Mouse (Mus musculus) testis, postnatal 14 days (tissue): Measurements from ENCODE around the gene Rbm26.

Experiments used
- DNase-seq: peaks from one replicate; pipeline ENCODE4 v3.0.0; 2021; ENCODE audit warnings: low spot score

Rbm26 gene

DNA sequence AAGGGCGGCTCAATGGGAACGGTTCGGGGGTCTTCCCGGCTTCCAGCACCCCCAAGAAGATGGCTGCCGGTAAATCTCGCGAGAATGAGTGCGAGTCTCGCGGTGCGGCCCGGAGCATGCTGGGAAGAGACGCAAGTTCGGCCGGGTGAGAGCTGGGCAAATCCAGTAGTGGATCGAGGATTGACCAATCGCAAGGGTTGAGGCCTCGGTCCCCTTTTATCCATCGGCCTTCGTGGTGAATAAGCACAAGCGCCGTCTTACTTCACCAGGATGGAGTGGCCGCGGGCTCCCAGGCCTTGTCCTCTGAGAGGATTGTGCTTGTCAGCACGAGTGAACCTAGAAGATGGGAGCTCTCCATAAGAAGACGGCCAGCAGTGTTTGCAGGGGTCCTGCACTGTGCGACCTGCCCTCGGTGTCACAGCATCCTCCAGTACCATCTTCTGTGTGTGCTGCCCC is at the start of gene Rbm26:
Gene Rbm26, minus strand, starts transcription at position 90 of the 456 bp plus-strand sequence.
- peak; percentile 97 for DNase-seq

DNA sequence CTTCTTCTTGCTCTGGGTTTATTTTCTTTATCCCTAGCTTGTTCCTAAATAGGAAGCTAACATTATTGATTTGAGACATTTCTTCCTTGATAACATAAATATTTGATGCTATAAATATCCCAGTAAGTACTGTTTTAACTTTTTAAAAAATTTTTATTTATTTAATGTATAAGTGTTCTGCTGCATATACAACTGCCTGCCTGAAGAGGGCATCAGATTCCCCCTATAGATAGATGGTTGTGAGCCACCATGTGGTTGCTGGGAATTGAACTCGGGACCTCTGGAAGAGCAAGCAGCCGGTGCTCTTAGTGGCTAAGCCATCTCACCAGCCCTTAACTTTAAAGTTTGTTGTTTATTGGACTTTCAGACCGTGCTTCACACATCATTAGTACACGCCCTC is 48.7 kb upstream of the Rbm26 start:
- DNase-seq: no peak

DNA sequence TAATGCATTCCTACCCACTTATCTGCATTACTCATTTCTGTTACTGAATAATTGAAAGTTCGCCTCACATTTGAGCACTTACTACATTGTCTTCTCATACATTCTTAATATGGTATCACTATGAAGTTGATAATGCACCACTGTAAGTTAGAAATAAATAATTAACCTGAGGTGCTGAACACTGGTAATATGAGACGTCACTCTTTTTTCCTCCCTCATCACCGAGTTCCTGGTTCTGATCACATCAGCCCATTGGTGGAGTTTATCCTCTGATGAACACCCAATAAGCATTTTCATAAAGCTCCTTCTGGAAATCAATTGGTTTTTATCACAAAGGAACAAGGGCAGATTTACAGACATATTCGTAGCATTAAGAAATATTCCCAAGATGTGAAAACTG is 45.1 kb upstream of the Rbm26 start:
- no peak for DNase-seq

DNA sequence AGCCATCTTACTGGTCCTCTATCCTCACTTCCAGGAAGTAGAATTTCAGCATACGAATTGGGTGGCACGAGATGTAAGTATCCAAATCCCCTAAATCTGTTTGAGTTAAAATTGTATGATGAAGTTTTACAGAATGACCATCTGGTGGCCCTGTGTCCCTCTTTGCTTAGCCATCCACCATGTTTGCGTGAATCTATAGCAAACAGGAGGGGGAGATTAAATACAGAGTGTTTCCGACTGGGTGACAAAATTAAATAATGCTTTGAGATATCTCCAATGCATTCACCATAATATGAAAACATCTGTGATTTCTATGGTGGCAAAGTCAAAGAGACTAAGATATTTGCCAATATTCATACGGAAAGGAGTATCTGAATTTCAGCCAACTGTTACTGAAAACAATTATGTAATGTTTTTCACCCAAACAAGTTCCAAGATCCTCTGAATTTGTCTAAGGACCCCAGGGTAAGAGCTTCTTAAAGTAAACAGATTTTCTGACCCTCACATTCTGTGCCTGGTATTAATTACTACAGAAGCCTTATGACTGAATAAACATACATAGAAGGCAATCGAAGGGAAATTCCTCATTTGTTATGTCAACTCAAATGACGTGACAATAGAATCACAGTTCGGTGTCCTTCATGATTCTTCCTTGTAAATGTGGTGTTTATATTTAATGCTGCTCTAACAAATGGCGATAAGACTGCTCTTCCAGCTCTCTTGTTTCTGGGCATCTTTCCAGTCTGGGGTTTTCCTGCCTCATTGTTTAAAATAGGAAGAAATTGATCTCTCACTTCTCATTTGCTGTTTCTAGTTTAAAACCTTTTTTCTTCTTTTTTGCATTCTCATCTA is 42.6 kb upstream of the Rbm26 start:
- no peak for DNase-seq

DNA sequence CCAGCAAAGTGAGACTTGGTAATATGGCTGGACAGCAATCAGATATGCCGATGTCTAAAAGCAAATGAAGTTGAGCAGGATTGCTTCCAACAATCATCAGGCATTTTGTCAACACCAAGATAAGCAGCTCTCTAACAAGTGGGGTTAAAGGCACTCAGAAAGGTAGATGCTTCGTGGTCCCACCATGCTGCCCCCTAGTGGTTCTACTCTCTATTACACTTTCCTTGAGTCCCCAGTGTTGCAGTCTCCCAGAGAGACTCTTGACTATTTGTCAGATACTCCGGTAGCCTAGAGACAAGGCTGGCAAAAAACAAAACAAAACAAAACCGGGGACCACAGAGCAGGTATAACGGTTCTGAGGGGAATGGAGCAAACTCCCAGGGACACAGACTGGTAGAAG is 21.3 kb upstream of the Rbm26 start:
- no peak for DNase-seq

DNA sequence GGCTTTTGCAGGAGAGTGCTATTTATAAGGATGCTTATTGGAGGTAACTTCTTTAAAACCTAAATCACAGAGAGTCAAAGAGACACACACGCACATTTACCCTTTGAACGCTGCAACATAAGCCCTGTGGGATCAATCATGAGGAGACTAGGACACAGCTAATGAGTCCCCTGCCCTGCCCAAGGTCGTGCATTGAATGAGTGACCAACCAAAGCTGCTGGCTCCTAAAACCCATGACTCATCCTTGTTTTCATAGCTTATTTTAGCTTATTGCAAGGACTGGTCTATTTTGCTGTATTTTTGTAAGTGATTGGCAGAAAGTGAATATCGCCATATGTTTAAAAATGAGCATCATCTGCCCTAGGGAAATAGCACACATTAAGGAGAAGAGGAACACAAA is 17.6 kb upstream of the Rbm26 start:
- DNase-seq: no peak

DNA sequence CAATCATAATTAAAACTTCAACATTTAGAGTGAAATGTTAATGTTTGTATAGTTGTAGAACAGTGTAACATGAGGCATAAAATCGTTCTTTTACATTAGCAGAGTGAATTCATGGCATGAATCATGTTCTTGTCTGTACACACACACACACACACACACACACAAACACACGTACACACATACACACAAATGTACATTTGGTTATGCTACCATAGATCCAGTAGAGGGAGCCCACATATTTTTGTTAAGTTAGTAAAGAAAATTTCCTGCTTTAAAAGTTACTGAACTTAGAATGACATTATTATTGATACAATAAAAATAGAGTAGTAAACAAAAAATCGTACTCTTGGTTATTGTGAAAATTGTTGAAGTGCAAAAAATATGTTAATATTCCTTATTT is 7.7 kb upstream of the Rbm26 start:
- no peak for DNase-seq

DNA sequence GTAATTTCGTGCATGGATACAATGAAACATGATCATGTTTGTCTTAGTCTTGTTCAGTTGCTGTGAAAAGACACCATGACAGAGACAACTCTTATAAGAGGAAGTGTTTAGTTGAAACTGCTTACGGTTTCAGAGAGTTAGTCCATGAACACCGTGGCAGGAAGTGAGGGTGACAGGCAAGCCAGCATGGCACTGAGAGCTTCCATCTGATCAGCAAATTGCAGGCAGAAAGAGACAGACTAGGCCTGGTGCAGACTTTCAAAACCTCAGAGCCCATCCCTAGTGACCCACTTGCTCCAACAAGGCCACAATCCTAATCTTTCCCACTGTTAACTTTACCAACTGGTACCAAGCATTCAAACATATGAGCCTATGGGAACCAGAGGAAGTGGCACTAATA is 5.7 kb upstream of the Rbm26 start:
- DNase-seq: no peak

DNA sequence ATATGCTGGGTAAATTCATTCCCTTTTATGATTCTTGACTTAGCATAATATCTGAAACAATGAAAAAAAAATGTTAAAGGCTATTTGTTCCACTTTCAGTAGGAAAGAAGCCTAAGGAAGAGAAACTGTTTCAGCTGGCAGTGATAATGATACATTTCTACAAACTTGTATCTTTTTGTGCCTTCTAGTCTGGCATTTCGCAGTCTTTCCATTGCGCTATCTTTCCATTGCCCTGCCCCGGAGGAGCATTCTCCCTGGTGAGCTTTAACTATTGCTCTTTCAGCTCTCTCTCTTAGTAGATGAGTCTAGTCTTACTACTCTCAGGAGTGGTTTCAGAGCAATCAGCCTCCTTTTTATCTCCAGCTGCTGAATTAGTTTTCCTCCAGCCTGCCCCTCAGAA is 2.6 kb upstream of the Rbm26 start:
- DNase-seq: peak; percentile 50

DNA sequence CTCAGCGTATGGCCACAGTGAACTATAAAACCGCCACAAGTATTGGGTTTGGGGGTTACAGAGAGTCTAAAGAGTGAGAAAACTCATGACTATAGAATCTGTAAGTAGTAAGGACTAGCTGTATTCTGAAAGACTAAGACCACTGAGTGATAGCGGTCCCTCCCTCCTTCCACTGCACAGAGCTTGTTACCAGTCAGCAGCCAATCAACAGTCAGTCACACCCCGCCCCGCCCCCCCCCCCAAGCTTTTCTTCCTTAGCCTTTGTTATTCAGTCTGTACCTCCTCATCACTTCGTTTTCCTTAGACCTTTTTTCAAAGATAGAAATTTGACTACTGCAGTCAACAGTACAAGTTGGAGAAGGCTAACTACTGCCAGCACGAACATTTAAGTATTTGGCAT is 1.9 kb upstream of the Rbm26 start:
- DNase-seq: no peak

DNA sequence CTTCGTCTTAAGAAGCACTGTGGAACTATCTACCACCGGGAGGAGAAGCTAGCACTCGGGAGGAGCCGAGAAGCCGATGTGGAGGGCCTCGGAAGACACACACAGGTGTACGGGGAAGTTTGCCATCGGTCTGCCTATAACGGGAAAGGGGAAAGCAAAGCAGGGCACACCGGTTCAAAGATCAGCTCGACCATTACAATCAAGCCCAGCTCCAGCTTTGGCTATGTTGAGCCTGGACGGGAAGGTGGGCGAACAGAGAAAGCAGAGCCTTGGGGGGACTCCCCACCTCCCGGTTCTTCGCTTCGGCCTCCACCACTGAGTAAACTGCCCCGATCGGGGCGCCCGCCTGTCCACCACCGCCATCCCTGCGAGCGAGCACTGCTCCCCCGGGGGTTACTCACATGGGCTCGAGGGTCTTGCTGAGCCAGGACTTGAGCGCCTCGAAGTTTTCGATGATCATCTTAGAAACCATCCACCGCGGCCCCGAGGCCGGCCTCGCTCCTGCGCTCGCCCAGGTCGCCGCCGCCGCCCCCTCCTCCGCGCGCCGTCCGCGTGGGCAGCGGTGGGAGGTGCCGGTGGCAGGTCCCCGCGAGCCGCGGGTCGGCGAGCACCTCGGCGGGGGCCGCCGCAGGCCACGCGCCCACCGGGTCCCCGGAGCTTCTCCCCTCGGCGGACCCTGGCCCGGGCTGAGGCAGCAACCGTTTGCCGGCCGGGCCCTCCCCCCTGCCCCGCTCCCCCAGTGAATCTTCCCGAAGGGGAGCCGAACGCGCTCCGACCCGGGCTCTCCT is 552 bp downstream of the Rbm26 start:
- DNase-seq: no peak

DNA sequence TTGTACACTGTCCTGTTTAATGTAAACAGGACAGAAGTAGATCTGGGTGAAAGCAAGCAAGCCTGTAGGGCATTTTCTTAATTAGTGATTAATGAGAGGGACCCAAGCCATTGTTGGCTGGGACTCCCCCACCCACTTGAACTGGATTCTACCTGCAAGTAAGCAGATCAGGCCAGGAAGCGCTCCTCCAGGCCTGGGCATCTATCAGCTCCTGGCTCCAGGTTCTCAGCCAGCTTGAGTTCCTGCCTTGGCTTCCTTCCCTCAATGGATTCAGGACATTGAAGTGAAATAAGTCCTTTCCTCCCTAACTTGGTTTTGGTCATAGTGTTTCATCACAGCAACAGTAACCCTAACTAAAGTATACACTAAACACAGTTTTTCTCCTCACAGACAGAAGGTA is 9.9 kb downstream of the Rbm26 start:
- DNase-seq: no peak

DNA sequence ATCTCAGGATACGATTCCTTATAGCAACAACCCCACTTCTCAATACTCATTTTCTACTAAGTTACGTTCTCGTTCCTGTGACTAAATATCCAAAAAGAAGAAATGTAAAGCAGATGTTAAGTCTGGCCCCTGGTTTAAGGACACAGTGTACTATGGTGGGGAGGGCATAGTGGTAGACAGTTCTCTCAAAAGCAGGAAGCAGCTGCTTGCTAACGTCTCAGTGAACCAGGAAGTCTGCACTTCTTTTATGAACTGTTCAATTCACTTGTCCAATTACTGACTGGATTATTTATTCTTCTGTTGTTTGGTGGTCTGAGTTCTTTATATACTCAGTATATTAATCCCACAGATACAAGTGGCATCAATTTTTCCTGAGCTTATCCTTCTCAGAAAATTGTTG is 12.3 kb downstream of the Rbm26 start:
- no peak for DNase-seq

DNA sequence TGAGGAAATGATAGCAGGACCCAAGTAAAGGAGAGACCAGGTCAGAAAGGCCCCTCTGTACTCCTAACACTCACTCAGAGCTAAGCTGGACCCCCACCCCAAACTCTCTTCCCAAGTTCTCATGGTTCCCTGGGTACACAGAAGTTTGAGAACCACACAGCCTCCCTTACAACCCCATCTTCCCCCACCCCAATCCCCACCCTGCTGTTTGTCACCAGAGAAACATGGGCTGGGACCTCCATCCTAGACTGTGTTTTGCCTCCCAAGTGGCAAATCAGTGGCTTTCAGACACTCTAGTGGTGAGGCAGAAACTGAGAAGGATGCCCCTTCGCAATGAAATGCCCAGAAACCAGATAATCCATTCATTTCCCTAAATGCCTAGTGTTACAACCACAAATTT is 15.8 kb downstream of the Rbm26 start:
- no peak for DNase-seq

DNA sequence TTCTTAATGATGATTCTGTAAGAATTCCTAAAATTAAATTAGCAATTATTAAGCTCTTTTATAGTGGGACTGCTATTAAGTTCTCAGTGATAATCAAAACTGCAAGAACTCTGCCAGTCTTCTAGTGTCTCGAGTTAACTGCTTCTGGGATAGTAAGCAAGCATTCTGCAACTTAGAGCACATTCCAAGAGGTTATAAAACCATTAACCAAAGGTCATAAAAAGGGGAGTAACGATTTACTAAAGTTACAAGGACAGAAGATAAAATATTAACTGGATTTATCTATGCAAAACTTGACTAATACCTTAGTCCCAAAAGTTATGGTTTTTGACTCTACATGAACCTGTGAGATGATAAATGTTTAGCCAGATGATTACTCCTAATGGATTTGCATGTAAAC is 18.6 kb downstream of the Rbm26 start:
- DNase-seq: no peak

DNA sequence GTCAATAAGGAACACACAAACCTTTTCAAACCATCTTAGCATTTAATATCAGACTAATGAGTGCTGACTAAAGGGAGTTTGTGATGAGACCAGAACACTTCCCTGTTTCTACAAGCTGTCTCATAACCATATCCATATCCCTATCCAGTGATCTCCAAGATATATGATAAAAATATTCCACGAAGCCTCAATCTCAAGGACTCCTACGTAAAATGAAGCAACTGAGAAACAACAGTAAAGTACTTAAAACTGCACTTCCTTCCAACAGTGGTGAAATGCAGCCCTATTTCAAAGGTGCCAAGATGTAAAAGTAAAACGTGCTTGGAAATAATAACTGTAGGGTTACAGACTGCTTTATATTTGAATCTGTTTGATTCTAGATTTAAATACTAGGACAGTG is 43.1 kb downstream of the Rbm26 start:
- no peak for DNase-seq

DNA sequence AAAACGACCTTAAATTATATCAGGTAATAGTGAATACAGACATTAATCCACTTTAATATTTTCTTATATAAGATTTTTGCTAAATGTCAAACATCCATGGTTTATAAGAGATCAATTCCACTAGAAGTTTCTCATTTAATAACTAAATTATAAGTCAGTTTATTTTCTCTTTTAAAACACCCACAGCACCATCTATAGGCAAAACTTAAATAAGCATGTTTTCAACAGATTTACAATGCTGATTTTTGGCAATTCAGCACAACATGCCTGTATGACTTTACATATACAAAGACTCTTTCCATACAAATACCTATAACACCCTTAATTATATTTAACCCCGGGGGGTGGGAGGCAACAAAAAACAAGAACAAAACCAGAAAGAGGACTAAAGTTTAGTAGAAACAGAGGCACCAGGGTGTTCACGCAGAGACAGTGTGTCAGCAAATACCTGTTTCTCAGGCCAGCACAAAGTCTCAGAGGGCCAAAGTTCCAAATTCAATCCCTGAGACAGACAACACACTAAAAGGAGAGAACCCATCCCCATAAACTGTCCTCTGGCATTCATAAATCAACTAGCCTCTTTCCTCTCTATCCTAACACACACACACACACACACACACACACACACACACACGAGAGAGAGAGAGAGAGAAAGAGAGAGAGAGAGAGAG is 49.3 kb downstream of the Rbm26 start:
- no peak for DNase-seq

DNA sequence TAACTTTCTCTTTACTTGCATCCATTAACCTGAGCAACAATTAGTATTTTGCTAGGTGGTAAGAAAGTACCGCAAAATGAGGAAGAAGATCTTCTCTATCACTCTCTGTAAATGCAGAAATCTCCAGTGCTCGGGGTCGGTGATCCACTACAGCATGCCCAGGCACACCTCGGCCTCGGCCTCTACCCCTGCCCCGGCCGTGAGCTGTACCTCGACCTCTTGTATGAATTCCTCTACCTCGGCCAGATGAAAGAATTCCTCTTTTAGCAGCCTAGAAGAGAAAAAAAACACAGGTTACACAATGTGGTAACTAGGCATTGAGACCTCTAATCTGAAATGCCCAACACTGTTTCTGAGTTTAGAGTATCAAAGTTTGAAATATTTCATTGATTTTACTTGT is 52.6 kb downstream of the Rbm26 start:
- no peak for DNase-seq

DNA sequence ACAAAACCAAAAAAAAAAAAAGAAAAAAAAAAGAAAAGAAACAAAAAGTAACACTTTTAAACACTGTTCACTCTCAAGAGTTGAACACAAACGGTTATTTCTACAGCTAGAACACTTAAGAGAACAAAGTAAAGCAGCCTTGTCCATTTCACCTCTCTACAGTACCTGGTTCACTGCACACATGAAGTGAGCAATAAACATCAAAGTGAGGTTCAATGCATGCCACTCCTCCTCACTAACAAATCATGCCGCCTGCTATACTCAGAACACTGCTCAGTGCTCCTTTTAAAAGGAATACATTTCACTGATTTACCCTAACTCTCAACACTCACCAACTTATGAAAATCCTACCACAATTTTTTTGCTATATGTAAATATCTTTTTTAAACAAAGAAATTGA is 61.7 kb downstream of the Rbm26 start:
- no peak for DNase-seq

DNA sequence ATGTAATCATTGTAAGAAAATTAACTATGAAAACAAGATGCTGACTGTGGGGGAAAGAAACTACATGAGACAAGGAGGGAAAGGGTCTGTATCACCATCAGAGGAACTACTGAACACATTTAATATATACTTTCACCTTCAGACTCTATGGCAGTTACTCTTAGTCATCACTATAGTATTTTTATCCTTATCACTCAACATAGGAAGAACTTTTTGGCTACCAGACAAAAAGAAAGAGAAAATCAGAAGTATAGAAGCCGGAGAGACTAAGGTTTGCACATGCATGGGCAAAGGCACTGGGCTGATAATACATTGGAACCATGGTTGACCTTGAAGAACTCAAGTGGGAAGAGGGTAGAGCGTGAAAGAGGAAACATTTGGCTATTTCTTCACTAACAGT is 70.9 kb downstream of the Rbm26 start:
- DNase-seq: no peak

DNA sequence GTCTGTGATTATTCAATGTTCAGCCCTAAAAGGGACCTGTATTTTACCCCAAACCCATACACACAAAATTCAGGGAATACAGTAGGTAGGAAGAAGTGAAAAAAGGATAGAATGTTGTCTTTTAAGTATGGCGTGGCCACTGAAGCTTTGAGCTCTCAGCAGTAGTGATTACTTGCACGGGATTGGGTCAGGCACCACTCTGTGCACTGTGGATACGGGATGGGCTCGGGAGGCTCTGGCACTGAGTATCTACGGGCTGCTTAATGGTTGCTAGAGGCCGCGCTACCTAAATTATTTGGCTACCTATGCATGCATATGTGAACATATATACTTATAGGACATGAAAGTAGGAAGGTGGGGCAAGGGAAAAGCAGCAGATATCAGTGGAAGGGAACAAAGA is 78.3 kb downstream of the Rbm26 start:
- no peak for DNase-seq

DNA sequence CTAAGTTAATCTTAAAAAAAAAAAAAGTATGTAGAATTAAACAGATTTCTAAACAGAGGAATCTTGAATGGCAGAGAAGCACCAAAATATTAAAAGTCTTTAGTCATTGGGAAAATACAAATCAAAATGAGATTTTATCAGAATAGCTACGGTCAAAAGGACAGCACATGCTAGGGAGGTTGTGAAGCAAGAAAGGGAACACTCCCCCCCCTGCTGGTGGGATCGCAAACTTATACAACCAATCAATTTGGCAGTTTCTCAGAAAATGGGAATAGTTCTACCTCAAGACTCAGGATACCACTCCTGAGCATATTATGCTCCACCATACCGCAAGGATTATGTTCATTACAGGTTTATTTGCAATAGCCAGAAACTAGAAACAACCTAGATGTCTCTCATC is 80.9 kb downstream of the Rbm26 start:
- no peak for DNase-seq

DNA sequence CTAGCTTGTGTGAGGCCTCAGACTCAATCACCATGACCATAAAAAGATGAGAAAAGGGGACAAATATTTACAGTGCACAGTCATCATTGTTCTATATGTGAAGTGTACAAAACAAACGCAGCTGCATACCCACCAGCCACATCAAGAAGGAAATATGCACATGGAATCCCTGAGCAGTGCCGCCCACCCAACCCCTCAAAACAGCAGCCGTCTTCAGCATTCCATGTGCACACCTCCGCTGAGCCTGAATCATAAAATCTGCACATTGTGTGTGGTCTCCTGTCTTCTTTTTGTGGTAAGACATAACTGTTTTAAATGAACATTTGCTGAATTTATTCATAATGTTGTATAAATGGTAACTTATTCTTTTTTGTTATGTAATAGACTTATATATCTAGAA is 90.1 kb downstream of the Rbm26 start:
- DNase-seq: no peak
